Mouse (Mus musculus) urinary bladder, postnatal 25 days (tissue): Measurements from ENCODE around the gene Syt1.

Source experiments
- DNase-seq: peaks from one replicate; pipeline ENCODE4 v3.0.0; 2022; ENCODE audit warnings: low spot score

Syt1 gene

GRCm38 (mm10) chr10:109010241-109011193 is at the start of gene Syt1:
Gene Syt1, minus strand, starts transcription at chr10:109010982.
- no peak for DNase-seq

DNA sequence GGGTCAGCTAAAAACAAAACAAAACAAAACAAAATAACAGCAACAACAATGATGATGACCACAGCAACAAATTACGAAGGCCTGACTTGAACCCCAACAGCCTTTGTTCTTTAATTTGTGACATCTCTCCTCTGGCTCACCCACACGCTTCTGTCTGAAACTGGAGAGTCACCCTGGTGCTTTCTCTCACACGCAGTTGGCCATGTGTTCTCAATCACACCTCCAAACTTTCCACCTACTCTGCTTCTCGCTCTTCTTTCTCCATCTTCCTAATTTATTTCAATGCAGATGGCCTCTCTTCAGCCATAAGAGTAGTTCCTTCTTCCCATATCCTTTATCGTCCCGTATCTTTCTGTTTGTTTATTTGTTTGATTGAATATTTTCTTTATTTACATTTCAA is 45.7 kb upstream of the Syt1 start:
- DNase-seq, result no peak

- DNase-seq, result no peak
Observed at GRCm38 (mm10) chr10:109047537-109047936, 36.8 kb upstream of the Syt1 start.

DNA sequence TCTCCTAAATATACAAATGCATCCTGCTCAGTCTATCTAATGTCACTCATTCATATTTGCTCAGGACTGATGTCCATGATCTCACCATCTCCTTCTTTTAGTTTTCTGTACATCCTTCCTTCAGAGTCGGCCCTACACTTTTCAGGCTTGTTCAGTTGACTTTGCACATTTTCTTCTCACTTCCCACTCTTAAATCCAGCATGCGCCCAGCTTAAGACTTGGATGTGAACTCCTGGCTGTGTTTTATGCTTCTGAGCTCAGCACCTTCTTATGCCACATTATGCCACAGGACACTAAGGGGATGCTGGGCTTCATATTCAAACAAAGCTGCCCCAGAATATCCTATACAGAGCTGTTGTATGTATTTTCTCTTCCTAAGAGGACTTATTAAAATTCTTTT is 36.2 kb upstream of the Syt1 start:
- no peak for DNase-seq

DNA sequence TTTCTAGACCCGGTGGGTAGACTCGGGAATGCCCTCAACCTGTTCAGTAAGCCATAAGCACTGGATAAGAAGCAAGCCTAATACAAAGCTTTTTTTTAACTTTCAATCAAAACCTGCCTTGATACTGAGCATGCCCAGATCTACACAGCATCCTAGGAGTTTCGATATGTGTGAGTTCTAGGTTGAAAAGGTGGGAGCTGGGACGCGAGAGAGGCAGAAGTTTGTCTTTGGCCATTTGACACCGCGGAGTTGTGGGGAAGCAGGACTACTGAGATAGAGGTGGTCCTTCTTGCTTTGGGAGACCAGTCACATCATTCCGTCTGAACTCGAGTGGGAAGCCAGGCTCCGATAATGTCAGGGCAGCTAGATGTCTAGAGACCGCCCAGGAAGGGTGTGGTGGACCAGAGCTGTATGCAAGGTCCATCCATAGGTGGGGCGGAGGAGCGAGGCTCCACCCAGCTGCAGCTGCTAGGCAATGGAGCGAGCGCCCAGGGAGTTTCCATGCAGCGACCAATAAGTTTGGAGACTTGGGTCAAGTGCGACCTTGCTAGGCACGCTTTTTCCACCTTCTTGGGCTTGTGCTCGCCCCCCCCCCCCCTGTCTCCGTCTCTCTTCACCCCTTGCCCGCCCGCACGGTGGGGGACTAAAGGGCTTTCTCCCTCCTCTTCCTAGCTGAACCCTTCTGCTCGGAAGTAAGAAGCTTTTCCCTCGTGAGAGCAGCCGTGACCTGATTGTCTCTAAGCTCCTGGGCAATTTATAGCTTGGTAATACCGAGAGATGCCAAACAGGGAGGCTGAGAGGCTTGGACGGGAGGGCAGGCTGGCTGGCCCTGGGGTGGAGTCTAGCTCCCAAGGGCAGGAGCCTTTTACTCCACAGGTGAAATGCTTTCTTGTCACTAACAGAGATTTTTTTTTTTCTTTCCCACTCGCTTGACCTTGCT is 714 bp upstream of the Syt1 start:
- peak; percentile 3 for DNase-seq

- DNase-seq, result no peak
Observed at GRCm38 (mm10) chr10:109009831-109010230, 951 bp downstream of the Syt1 start.

- no peak for DNase-seq
Observed at GRCm38 (mm10) chr10:109008456-109008855, 2.3 kb downstream of the Syt1 start.

DNA sequence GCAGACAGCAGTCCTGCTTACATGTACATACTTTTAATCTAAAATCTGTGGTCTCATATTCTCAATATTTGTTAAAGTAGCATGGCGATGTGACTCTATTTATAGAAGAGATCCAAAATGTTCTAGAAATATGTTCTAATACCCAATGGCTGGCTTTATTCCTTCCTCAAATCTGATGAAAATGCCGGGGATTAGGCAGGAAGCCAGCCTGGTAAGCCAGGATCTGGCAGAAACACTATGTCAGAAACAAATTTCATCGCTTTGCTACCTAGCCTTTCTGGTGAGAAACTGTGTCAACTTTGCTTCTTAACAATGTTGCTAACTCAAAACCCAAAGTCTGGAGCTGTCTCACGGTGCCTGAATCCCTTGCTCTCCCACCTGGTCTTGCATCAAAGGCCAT is 7.3 kb downstream of the Syt1 start:
- DNase-seq, result no peak

- DNase-seq, result no peak
Observed at GRCm38 (mm10) chr10:108987250-108987649, 23.5 kb downstream of the Syt1 start.

GRCm38 (mm10) chr10:108979660-108980059 is 31.1 kb downstream of the Syt1 start:
- peak; percentile 3 for DNase-seq

DNA sequence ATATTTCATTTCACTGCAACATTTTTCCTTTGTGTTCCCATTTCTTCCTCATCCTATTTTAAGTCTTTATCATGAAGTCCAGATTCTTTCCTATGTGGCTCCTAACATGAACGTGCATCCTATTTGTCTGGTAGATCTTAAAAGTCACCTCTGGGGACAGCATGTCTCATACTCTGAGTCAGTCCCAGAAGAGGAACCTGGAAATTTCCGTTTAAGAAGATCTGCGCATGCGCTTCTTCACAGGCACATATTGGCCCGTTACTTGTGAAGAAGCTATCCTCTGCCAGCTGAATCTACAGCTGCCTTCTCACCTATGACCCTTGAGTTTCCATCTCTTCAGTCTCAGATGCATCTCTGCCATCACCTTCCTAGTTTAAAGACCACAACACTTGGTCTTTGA is 55.8 kb downstream of the Syt1 start:
- no peak for DNase-seq

GRCm38 (mm10) chr10:108952182-108952581 is 58.6 kb downstream of the Syt1 start:
- DNase-seq, result no peak

DNA sequence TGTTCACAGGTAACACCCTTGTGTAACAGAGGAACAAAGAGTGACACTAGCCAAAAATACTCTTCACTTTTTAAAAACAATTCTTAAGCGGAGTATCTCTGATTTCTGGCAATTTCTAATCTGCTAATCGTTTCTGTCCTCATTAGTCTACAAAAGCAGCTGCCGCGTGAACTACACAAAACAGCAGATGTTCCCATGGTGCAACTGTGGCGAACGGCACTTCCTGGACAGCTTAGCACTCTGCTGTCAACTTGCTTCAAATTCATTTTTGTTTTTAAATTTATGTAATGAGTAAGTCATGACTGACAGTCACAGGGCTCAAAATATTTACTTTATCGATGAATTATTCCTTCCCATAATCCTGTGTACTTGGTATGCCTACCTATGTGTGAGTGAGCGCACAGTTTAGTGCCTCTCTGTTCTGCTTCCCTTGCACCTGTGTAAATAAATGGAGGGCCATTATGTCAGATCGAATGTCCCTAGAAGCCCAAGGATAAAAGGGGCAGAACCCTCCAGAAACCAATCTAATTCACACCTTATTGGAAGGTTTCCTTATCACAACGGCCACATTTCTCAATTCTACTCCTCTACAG is 73.8 kb downstream of the Syt1 start:
- no peak for DNase-seq

GRCm38 (mm10) chr10:108930299-108930698 is 80.5 kb downstream of the Syt1 start:
- no peak for DNase-seq

DNA sequence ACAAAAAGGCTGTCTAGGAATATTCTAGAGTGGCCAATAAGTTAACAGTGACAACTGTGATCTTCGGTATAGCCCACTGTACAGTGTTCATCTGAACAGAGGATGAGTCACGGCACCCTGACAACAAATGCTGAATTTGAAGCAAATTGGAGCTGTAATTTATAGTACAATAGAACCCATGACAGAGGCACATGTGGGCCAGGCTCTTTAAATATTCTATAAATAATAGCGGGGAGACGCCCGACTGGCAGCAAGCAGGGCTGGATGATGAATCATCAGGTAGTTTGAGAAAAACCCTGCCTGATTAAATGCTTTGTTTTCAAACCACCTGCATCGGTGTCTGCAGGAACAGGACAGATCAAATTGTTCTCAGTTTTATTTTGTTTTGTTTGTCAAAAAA is 81.1 kb downstream of the Syt1 start:
- no peak for DNase-seq

- DNase-seq, result no peak
Observed at GRCm38 (mm10) chr10:108905264-108905663, 105.5 kb downstream of the Syt1 start.

DNA sequence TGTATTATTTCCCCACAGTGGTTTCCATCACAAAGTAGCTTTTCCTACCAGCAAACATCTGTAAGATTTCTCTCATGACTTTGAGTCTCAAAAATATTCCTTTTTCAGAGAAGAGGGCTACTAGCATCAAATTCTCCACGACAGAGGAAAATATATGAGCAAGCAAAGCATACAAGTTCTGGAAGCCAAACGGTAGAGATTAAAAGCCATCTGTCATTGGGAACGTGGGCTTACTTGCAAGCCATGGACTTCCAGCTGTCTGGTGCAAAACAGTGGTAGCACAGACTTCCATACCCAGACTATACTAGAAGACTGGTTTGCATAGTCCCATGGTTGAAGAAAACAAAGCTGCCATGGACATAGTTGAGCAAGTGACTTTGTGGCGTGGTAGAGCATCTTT is 106.4 kb downstream of the Syt1 start:
- DNase-seq, result no peak

DNA sequence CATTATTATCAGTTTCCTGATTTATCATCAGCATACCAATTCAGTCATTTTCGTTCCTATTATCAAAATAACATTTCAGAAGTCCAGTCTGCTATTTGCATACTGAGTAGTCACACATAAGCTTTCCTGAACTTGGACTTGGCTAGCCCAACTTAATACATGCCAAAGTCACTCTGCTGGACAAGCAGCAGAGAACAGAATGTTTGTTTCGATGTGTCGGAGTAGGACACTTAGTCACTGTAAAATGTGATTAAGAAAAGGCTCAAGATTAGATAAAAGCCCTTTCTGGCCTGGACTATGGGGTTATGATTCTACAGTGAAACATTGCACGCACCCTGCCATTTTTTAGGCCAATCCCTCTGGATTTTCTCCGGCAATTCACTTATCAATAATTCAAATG is 114.3 kb downstream of the Syt1 start:
- no peak for DNase-seq

GRCm38 (mm10) chr10:108893288-108893687 is 117.5 kb downstream of the Syt1 start:
- DNase-seq, result no peak

- DNase-seq, result no peak
Observed at GRCm38 (mm10) chr10:108892441-108892840, 118.3 kb downstream of the Syt1 start.

GRCm38 (mm10) chr10:108889084-108889483 is 121.7 kb downstream of the Syt1 start:
- no peak for DNase-seq

GRCm38 (mm10) chr10:108886781-108887180 is 124.0 kb downstream of the Syt1 start:
- no peak for DNase-seq
